Mouse (Mus musculus): Measurements from ENCODE around the gene Tmem132b. TPM values are rescaled to one million over a fixed set of nuclear protein-coding genes. Genes with fewer than 3 reads are reported as not detected.
A peak's percentile ranks its signal among the peaks of the same experiment; 100 is the strongest.

Tmem132b gene
- total RNA-seq, 2 experiments from 2014 or later = 0.20 to 0.56 TPM

DNA sequence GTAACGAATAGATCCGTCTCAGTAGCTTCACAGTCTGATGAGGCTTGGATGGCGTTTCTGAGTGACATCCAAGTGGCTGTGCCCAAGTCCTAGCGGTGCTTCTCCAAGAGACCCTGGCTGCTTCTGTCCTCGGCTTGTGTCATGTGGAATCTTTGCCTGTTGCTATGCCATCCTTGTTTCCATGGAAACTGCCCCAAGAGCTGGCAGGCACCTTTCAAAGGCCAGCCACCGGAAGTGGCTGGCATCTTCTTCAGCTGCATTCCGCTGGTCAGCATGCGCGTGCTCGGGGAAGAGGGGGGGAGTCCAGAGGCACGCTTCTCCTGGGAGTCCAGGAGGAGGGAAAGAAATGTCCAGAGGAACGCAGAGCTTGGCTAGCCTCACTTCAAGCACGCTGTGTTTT, 144.0 kb downstream of the Tmem132b start:
- intact Hi-C loops (cut with DNase I) = no loop called here
- Histone ChIP-seq H3K4me3 (no peak overlapping the region), H3K27ac (no peak overlapping the region)
- DNase-seq = no peak
- TF ChIP-seq CTCF (IDR thresholded peaks at IDR 0.05) = no peak

DNA sequence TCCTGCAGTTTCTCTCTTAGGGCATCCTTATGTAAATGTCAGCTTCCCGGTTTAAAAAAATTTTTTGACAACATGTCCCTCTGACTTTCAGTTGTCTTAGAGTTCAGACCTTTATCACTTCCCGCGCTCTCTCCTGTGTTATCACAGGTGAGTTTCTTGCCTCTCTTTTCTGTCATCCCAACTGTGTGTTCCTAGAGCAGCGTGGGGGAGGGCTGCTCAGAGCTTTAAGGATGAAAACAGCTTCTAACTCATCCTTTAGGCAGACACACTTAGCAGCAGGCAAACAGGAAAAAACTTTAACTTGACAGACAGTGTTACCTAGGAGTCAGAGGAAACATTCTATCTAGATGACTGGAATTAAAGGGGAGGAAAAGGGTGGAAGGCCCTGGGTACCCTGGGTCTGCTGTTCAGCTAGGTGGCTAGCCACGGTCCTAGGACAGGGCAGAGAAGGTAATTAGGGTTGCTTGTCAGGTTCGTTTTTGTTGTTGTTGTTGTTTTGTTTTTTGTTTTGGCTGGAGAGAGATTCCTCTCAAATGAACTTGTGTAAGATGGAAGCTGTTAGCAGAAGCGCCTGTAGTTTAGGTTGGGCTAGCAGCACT, 144.6 kb downstream of the Tmem132b start:
- Histone ChIP-seq H3K4me3 (no peak overlapping the region), H3K27ac (no peak overlapping the region)
- DNase-seq = no peak
- no peak for TF ChIP-seq CTCF (IDR thresholded peaks at IDR 0.05)
- intact Hi-C loops (cut with DNase I) = no loop called here

DNA sequence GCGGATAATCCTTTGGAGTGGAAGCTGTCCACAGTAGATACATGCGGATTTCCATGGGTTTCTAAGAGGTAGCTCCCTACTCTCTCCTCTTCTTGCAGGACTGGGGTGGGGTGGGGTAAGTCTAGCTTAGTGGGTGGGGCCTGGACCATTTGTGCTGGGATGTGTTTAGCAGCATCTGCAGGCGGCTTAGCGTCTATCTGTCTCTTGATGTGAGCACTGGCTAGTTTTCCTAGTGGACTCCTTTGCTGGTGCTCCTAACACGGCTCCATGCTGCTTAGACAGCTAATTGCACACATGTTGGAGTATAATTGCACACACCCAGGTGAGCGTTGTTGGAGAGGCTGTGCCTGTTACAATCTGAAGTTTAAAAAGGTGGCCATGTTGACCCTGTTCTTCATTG, 149.3 kb downstream of the Tmem132b start:
- no peak for DNase-seq
- intact Hi-C loops (cut with DNase I) = no loop called here
- no peak overlapping the region for H3K4me3 ChIP-seq
- no peak for TF ChIP-seq CTCF (IDR thresholded peaks at IDR 0.05)
- H3K27ac ChIP-seq = no peak overlapping the region

DNA sequence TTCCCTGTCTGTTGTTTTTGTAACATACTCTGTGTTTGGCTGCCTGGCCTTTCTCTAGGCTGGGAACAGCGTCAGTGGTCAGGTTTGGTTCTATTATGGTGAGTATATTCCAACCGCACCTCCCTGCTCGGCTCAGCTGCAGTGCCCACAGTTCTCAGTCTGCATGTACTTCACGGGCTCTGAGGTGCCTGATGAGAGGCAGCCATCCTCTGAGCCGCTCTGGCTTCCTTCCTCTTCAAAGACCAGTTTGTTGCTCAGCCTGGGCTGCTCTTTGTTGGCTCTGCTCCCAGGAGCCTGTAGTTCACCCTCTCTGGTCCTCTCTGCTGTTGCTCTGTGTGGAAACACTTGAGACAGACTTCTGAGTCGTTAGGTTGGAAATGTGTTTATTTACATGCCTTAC, 151.9 kb downstream of the Tmem132b start:
- intact Hi-C loops (cut with DNase I) = no loop called here
- TF ChIP-seq CTCF (IDR thresholded peaks at IDR 0.05) = no peak
- DNase-seq = no peak
- H3K27ac ChIP-seq = no peak overlapping the region
- no peak overlapping the region for H3K4me3 ChIP-seq

DNA sequence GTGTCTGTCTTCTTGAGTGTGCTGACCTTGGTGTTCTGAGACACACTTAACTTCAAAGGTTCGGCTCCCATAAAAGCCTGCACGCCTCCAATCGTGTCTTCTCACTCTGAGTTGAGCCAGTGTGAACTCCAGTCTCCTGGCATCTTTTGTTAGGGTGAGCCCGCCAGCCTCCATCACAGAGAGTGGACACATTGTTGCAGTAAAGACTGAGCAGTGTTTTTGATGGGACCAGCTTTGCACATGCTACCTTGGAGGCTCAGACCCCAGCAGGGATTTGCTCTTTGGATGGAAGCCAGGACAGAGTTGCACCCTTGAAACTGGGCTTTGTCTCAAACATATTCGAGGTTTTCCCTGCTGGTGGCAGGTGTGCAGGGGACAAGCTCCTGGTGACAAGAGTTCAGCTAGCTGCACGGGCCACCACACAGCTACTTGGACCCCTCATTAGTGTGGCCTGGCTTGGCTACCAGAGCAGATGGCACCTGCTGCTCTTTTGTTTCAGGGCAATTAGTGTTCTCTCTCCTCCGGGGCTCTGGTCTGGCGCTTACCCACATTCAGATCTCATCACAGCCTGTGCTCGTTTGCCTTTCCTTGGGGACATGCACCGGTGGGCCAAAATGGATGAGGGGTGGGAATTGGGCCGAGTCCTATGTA, 154.2 kb downstream of the Tmem132b start:
- Histone ChIP-seq H3K27ac (no peak overlapping the region), H3K4me3 (no peak overlapping the region)
- TF ChIP-seq CTCF (IDR thresholded peaks at IDR 0.05) = no peak
- DNase-seq = no peak
- intact Hi-C loops (cut with DNase I) = no loop called here

DNA sequence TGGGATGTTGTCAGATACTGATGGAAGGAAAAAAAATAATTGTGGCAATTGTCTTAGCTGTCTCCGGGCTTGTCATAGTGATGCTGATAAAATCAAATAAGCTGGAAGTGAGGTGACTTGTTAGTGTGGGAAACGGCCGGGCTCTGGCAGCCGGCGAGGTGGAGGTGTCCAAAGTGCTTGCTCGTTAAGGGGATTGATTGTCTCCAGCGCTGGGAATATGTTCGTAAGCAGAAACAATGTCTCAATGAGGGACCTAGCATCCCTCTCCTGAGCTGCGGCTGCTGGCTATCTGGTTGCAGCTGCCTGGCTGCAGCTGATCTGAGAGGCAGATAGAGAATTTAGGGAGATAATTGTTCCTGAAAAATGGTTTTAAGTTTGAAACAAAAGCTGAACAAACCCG, 161.0 kb downstream of the Tmem132b start:
- intact Hi-C loops (cut with DNase I) = no loop called here
- no peak for DNase-seq
- TF ChIP-seq CTCF (IDR thresholded peaks at IDR 0.05) = no peak
- Histone ChIP-seq H3K4me3 (no peak overlapping the region), H3K27ac (no peak overlapping the region)

DNA sequence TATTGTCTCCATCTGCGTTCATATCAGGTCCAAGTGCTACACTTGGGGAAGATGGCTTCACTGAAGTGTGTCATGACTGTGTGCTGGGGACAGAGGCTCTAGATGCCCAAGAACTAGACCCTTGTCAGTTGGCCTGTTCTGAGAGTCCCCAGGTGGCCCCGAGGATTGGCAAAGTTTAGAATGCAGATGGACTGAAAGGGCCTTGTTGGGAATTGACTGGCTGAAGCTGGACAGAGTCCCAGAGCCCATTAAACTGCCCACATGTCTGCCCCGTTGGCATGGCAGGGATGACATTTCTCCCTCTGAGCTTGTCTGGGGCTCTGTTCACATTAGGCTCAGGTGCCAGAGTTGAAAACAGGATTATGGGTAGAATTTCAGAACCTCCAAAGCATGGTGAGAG, 167.8 kb downstream of the Tmem132b start:
- intact Hi-C loops (cut with DNase I) = no loop called here

DNA sequence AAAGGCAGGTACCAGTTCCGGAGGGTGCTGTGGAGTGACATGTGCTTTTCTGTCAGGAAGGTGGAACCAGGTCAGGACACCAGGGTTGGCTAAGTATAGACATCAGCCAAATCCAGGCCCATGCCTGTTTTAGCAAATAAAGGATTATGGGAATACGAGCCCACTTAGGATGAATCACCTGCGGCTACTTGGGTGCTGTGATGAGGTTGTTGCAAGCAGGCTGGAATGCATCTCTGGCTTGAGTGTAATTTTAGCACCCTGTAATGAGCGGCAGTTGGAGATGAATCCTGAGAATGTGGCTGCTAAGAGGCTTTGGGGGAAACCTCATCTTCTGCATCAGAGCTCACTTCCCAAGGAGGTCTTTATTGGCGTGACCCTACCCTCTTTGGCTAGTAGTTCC, 168.7 kb downstream of the Tmem132b start:
- H3K27ac ChIP-seq = no peak overlapping the region
- no peak overlapping the region for H3K4me3 ChIP-seq
- TF ChIP-seq CTCF (IDR thresholded peaks at IDR 0.05) = no peak
- DNase-seq = no peak
- intact Hi-C loops (cut with DNase I) = no loop called here

More for the DNA sequence above, 167.8 kb downstream of the Tmem132b start:
- DNase-seq = no peak
- Histone ChIP-seq H3K27ac (no peak overlapping the region), H3K4me3 (no peak overlapping the region)
- TF ChIP-seq CTCF (IDR thresholded peaks at IDR 0.05) = no peak

DNA sequence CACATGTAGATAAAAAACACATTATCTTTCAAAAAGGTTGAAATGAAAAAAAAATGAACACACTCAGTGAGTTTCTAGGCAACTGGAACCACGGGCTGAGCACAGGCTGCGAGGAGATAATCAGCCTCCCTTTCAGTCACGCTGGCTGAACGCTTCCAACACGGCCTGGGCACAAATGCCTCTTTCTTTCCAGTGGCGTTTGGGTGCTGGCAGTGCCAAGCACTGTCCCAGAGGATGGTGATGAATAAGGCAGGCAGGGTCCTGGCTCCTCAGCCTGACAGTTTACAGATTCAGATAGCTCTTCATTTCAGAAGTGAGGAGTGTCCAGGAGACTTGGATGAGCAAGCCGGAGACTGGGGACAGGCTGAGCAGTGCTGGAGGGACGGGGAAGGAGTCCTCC, 173.8 kb downstream of the Tmem132b start:
- intact Hi-C loops (cut with DNase I) = no loop called here
- no peak overlapping the region for H3K4me3 ChIP-seq
- no peak for DNase-seq
- H3K27ac ChIP-seq = no peak overlapping the region
- no peak for TF ChIP-seq CTCF (IDR thresholded peaks at IDR 0.05)

DNA sequence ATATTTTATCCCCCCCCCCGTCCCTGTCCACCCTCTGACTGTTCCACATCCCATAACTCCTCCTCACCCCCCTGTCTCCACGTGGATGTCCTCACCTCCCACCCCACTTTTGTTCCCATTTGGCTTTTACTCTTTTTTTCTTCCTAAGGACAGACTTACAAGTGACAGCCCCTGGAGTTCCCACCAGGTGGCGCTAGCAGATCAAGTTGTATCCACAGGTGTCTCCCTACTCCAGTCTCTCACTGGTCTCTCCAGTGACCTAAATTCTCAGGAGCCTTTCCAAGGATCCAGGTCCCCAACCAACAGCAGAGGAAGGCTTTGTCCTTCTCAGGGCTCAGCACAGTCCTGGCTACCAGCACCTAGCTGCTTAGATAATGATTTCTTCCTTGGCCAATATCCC, 177.6 kb downstream of the Tmem132b start:
- intact Hi-C loops (cut with DNase I) = no loop called here
- H3K27ac ChIP-seq = no peak overlapping the region
- TF ChIP-seq CTCF (IDR thresholded peaks at IDR 0.05) = peak; percentile 53
- DNase-seq = peak; percentile 46
- H3K4me3 ChIP-seq = no peak overlapping the region

DNA sequence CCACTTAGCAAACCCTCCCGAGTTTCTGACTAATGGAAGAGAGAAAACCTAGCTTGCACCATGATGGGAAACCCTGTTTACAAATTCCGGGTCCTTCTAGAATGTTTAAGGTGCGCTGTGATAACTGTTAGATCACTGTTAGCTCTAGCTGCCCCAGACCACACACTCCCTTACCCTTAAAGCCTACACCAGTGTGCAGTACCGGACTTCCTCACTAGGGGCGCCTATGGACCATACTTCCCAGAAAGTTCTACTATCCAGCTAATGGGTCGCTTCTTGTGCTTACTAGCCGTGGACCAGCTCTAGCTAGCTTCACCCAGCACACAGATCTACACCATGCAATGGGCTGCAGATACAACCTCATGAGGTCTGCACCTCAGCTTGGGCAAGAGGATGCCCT, 195.2 kb downstream of the Tmem132b start:
- no peak for DNase-seq
- intact Hi-C loops (cut with DNase I) = no loop called here
- Histone ChIP-seq H3K4me3 (no peak overlapping the region), H3K27ac (no peak overlapping the region)
- TF ChIP-seq CTCF (IDR thresholded peaks at IDR 0.05) = no peak; the same call in 1 of the 2 replicates

DNA sequence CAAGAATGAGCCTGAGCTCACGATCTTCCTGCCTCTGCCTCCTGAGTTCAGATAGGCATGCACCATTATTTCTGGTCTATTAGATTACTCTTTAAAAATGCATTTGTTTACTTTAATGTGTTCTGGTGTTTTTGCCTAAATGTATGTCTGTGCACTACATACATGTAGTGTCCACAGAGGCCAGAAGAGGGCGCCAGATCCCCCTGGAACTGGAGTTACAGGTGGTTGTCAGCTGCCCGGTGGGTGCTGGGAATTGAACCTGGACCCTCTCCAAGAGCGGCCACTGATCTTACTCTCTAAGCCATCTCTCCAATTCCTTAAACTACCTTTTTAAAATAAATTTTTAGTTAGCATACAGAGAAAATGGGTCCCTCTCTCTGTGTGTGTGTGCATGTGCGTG, 195.9 kb downstream of the Tmem132b start:
- no peak overlapping the region for H3K4me3 ChIP-seq
- intact Hi-C loops (cut with DNase I) = no loop called here
- H3K27ac ChIP-seq = no peak overlapping the region
- no peak for TF ChIP-seq CTCF (IDR thresholded peaks at IDR 0.05)
- DNase-seq = no peak

DNA sequence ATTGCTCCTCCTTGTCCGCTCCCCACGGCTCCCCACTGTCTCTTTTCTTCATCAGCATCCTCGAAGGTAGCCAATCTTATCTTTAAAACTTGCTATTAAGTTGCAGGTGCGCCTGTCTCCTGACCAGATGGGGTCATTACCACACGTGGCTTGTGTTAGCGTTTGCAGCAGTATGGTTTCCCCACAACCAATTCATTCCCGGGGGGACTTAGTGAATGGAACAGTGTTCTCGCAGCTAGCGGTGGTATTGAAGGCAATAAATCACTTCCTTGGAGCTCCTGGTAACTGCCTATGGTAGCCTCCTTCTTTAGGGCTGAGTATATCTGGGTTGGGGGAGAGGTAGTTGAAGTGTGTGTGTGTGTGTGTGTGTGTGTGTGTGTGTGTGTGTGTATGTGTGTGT, 196.4 kb downstream of the Tmem132b start:
- H3K27ac ChIP-seq = no peak overlapping the region

DNA sequence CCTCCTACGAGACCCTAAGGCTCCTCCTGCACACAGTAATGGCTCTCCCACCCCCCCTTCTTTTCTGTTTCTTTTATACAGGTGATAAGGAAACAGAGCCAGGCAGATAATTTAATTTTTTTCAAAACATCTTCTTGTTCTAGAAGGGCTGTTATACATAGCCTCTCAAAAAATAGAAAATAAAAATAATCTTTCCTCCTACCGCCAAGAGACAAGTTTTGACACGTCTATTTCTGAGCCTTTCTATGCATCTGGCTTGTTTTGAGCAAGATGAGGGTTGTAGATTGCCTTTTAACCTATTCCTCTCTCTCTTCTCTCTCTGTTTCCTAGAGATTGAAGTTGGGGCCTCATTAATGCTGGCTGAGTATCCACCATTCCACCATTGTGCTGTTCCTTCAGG, 196.9 kb downstream of the Tmem132b start:
- TF ChIP-seq CTCF (IDR thresholded peaks at IDR 0.05) = no peak
- intact Hi-C loops (cut with DNase I) = no loop called here
- no peak overlapping the region for H3K27ac ChIP-seq
- DNase-seq = no peak
- H3K4me3 ChIP-seq = no peak overlapping the region

More for the DNA sequence above, 196.4 kb downstream of the Tmem132b start:
- no peak overlapping the region for H3K4me3 ChIP-seq
- intact Hi-C loops (cut with DNase I) = no loop called here
- no peak for TF ChIP-seq CTCF (IDR thresholded peaks at IDR 0.05)
- DNase-seq = no peak
